Mouse (Mus musculus) liver, embryonic 11.5 days (tissue): Measurements from ENCODE around the gene Parp4. TPM values are rescaled to one million over a fixed set of nuclear protein-coding genes. Genes with fewer than 3 reads are reported as not detected.

ENCODE experiments used
- ATAC-seq: fragments of 200-750 bp; cut with Nextera tagmentation; replicated peaks from 2 replicates; pipeline ENCODE4 v1.8.0; 2017; ENCODE audit warnings: moderate number of reproducible peaks, mild to moderate bottlenecking, moderate TSS enrichment, moderate library complexity; ENCODE audit not compliant: low FRiP score
- DNase-seq: peaks from one replicate; pipeline ENCODE4 v3.0.0-alpha.2; 2017; ENCODE audit warnings: low spot score
- H3K27ac ChIP-seq: fragments of 300-500 bp; sonication (generic); 2 replicates; pipeline ENCODE4 v1.5.1; 2014; ENCODE audit warnings: mild to moderate bottlenecking, low read depth, low read length, control low read depth
- H3K27me3 ChIP-seq: fragments of 300-500 bp; sonication (generic); replicated peaks from 2 replicates; pipeline ENCODE4 v1.6.1; 2014; ENCODE audit warnings: low read length, mixed read lengths; ENCODE audit not compliant: control insufficient read depth, insufficient read depth
- H3K36me3 ChIP-seq: fragments of 300-500 bp; sonication (generic); 2 replicates; pipeline ENCODE4 v1.6.1; 2014; ENCODE audit warnings: mild to moderate bottlenecking, low read length, moderate library complexity, mixed read lengths; ENCODE audit not compliant: control insufficient read depth, insufficient read depth
- H3K4me1 ChIP-seq: fragments of 300-500 bp; sonication (generic); replicated peaks from 2 replicates; pipeline ENCODE4 v1.6.1; 2014; ENCODE audit warnings: low read length, mixed read lengths; ENCODE audit not compliant: control insufficient read depth, insufficient read depth
- H3K4me2 ChIP-seq: fragments of 300-500 bp; sonication (generic); 2 replicates; pipeline ENCODE4 v1.6.1; 2014; ENCODE audit warnings: mild to moderate bottlenecking, control low read depth, moderate library complexity
- H3K4me3 ChIP-seq: fragments of 300-500 bp; sonication (generic); 2 replicates; pipeline ENCODE4 v1.5.1; 2014; ENCODE audit warnings: low read depth, low read length, control low read depth
- H3K9ac ChIP-seq: fragments of 300-500 bp; sonication (generic); 2 replicates; pipeline ENCODE4 v1.6.1; 2014; ENCODE audit warnings: low read depth, low read length, control low read depth
- H3K9me3 ChIP-seq: fragments of 300-500 bp; sonication (generic); 2 replicates; pipeline ENCODE4 v1.6.1; 2016; ENCODE audit warnings: low read length, inconsistent platforms, mixed read lengths; ENCODE audit not compliant: control insufficient read depth
- WGBS: fragments of 180-500 bp; shearing (Covaris S2); extraction: QIAGEN DNeasy Blood & Tissue Kit; methylation state at CpG from one replicate; pipeline ENCODE4 v1.1.7; 2014; 5-methylcytosine and 5-hydroxymethylcytosine counted together
- polyA plus RNA-seq: library from polyadenylated mRNA; unstranded; fragments of >200 nt; fragmentation: Nextera tagmentation; extraction: Ambion mirVana; gene quantifications from 2 replicates; pipeline ENCODE4 v1.2.1, GENCODE M21; 2014

Parp4 gene
- polyA plus RNA-seq, 1 experiment from 2014 or later, result 3.0 TPM

GRCm38 (mm10) chr14:56592191-56592590 is 16.8 kb downstream of the Parp4 start:
- 88% methylated on average over 9 of the region's 9 CpGs for WGBS
- no peak overlapping the region for H3K9ac ChIP-seq
- no peak overlapping the region for H3K4me2 ChIP-seq
- no peaks in the 10 kb centered on the region for H3K4me1 ChIP-seq
- no peaks in the 10 kb centered on the region for H3K9me3 ChIP-seq
- ATAC-seq (no peak), DNase-seq (no peak)
- no peak overlapping the region for H3K27ac ChIP-seq
- H3K36me3 ChIP-seq, result peaks cover 6% of the 10 kb centered on the region; the same call in 1 of the 2 replicates
- H3K27me3 ChIP-seq, result no peaks in the 10 kb centered on the region
- H3K4me3 ChIP-seq, result no peak overlapping the region

GRCm38 (mm10) chr14:56594811-56595210 is 19.4 kb downstream of the Parp4 start:
- H3K4me3 ChIP-seq, result no peak overlapping the region
- ATAC-seq (no peak), DNase-seq (no peak)
- peaks cover 6% of the 10 kb centered on the region; the same call in 1 of the 2 replicates for H3K36me3 ChIP-seq
- H3K27me3 ChIP-seq, result no peaks in the 10 kb centered on the region
- 90% methylated on average over 1 of the region's 1 CpGs for WGBS
- H3K4me1 ChIP-seq, result no peaks in the 10 kb centered on the region
- no peak overlapping the region for H3K27ac ChIP-seq
- no peak overlapping the region for H3K4me2 ChIP-seq
- no peak overlapping the region for H3K9ac ChIP-seq
- H3K9me3 ChIP-seq, result no peaks in the 10 kb centered on the region

- 55% methylated on average over 6 of the region's 6 CpGs for WGBS
- Histone ChIP-seq H3K27ac (no peak overlapping the region), H3K4me1 (no peaks in the 10 kb centered on the region), H3K36me3 (peaks cover 4% of the 10 kb centered on the region), H3K27me3 (no peaks in the 10 kb centered on the region), H3K4me2 (no peak overlapping the region), H3K9ac (no peak overlapping the region), H3K4me3 (no peak overlapping the region), H3K9me3 (no peaks in the 10 kb centered on the region)
- ATAC-seq, result no peak
- peak; percentile 44 for DNase-seq
Measured at GRCm38 (mm10) chr14:56598759-56599158, 23.3 kb downstream of the Parp4 start.

GRCm38 (mm10) chr14:56602069-56602468 is 26.6 kb downstream of the Parp4 start:
- no peak for DNase-seq
- Histone ChIP-seq H3K9me3 (no peaks in the 10 kb centered on the region), H3K4me3 (no peak overlapping the region), H3K4me2 (no peak overlapping the region), H3K4me1 (no peaks in the 10 kb centered on the region), H3K27ac (no peak overlapping the region), H3K9ac (no peak overlapping the region), H3K27me3 (no peaks in the 10 kb centered on the region), H3K36me3 (peaks cover 4% of the 10 kb centered on the region)
- 91% methylated on average over 9 of the region's 9 CpGs for WGBS
- no peak for ATAC-seq

DNA sequence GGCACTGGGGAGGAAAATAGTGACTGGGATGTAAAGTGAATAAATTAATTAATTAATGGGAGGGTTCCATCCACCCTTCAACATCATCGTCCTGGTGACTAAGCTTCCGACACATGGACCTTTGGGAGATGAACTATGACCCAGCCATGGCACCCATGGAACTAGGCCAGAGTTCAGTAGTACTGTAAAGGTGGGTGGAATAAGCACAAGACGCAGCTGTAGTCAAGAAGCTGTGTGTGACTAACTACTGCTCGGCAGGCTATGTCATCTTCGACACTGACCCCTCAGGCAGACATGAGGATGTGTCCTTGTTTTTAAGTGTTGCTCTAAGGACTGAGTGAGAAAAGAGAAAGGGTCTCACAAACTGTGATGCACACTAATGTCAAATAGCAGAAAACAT is 29.0 kb downstream of the Parp4 start:
- Histone ChIP-seq H3K4me3 (no peak overlapping the region), H3K27me3 (no peaks in the 10 kb centered on the region), H3K36me3 (peaks cover 7% of the 10 kb centered on the region), H3K9me3 (no peaks in the 10 kb centered on the region), H3K9ac (no peak overlapping the region), H3K4me2 (no peak overlapping the region), H3K4me1 (no peaks in the 10 kb centered on the region), H3K27ac (no peak overlapping the region)
- WGBS, result 96% methylated on average over 5 of the region's 5 CpGs
- no peak for ATAC-seq
- DNase-seq, result no peak

DNA sequence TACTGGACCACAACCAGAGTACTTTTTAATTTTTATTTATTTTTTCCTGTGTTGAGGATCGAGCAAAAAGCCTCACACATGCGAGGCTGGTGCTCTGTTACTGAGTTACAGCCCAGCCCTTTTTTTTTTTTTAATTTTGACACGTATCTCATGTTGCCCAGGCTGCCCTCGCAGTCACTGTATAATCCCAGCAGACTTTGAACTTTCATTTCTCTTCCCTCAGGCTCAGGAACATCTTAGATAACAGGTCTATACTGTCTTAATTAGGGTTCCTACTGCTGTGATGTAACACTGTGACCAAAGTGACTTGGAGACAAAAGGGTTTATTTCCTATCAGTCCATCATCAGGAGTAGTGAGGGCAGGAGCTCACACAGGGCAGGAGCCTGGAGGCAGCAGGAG is 29.7 kb downstream of the Parp4 start:
- ATAC-seq (no peak), DNase-seq (no peak)
- H3K27ac ChIP-seq, result no peak overlapping the region
- H3K36me3 ChIP-seq, result peaks cover 9% of the 10 kb centered on the region
- no peaks in the 10 kb centered on the region for H3K27me3 ChIP-seq
- H3K9me3 ChIP-seq, result no peaks in the 10 kb centered on the region
- no peak overlapping the region for H3K9ac ChIP-seq
- WGBS, result 86% methylated on average over 4 of the region's 4 CpGs
- no peak overlapping the region for H3K4me3 ChIP-seq
- H3K4me2 ChIP-seq, result no peak overlapping the region
- no peaks in the 10 kb centered on the region for H3K4me1 ChIP-seq

GRCm38 (mm10) chr14:56613212-56613611 is 37.8 kb downstream of the Parp4 start:
- H3K9me3 ChIP-seq, result no peaks in the 10 kb centered on the region
- no peak overlapping the region for H3K27ac ChIP-seq
- H3K27me3 ChIP-seq, result no peaks in the 10 kb centered on the region
- ATAC-seq (no peak), DNase-seq (no peak)
- no peak overlapping the region for H3K4me2 ChIP-seq
- H3K4me1 ChIP-seq, result no peaks in the 10 kb centered on the region
- H3K9ac ChIP-seq, result no peak overlapping the region
- H3K4me3 ChIP-seq, result no peak overlapping the region
- 92% methylated on average over 3 of the region's 3 CpGs for WGBS
- peaks cover 10% of the 10 kb centered on the region for H3K36me3 ChIP-seq

DNA sequence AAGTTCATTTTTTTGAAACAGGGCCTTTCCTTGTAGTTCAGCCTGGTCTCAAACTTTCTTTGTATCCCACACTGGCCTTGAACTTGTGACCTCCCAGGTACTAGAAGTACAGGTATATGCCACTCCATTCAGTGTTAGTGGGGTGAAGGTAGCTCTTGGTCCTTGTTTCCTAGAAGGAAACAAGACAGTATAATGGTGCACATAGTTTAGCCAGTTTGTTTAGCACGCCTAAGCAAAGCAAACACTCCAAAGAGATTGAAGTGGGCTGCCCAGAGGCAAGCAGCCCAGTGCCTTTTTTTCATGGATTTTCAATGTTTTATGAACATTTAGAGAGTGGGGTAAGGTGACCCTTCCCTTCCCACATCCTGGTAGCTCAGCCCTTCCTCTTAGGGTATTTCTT is 42.1 kb downstream of the Parp4 start:
- no peaks in the 10 kb centered on the region for H3K4me1 ChIP-seq
- 69% methylated on average over 1 of the region's 1 CpGs for WGBS
- no peaks in the 10 kb centered on the region for H3K27me3 ChIP-seq
- no peak overlapping the region for H3K9ac ChIP-seq
- ATAC-seq (no peak), DNase-seq (no peak)
- H3K27ac ChIP-seq, result no peak overlapping the region
- H3K36me3 ChIP-seq, result peaks cover 6% of the 10 kb centered on the region; the same call in 1 of the 2 replicates
- H3K4me2 ChIP-seq, result no peak overlapping the region
- no peak overlapping the region for H3K4me3 ChIP-seq
- no peaks in the 10 kb centered on the region for H3K9me3 ChIP-seq

DNA sequence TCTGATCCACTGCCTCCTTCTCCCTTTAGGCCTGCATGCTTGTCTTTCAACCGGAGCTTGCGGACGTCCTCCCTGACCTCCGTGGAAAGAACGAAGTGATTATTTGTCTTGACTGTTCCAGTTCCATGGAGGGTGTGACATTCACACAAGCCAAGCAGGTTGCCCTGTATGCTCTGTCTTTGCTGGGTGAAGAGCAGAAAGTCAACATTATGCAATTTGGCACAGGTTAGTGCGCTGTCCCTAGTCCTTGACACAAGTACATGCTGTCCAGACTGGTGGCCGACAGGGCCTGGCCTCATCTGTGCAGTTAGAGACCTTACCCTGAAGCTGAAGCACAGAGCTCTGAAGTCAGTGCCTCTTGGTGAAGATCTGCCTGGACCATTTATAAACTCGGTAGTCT is 45.0 kb downstream of the Parp4 start:
- Histone ChIP-seq H3K4me1 (no peaks in the 10 kb centered on the region), H3K9ac (no peak overlapping the region), H3K27ac (no peak overlapping the region), H3K4me2 (no peak overlapping the region), H3K36me3 (0 out of 2 replicates have a peak, but pooled peaks cover 2% of the 10 kb centered on the region), H3K9me3 (no peaks in the 10 kb centered on the region), H3K4me3 (no peak overlapping the region), H3K27me3 (no peaks in the 10 kb centered on the region)
- ATAC-seq (no peak), DNase-seq (no peak)
- 84% methylated on average over 8 of the region's 8 CpGs for WGBS
